In genomic region chr7:16614171-16614887, GRCm38 (mm10) we compare ENCODE assay signal across 8 mouse cellular contexts. TPM values are rescaled to one million over a fixed set of nuclear protein-coding genes. Genes with fewer than 3 reads are reported as not detected.
DNase-seq lines count a peak whose midpoint lies in the region; ATAC-seq and TF ChIP-seq lines count a peak whose summit lies in the region.

No protein-coding gene starts in this region.

- H3K27me3 ChIP-seq in kidney, adult 2 months (replicated peaks; ENCODE audit: control insufficient read depth, insufficient read depth, low read length), result no peaks in the 10 kb centered on the region
- H3K27me3 ChIP-seq in heart, embryonic 14.5 days (ENCODE audit: control insufficient read depth, insufficient read depth, low read length), result no peaks in the 10 kb centered on the region
- no peaks in the 10 kb centered on the region for H3K27me3 ChIP-seq in splenic B cell, adult 2 months (ENCODE audit: control insufficient read depth, insufficient read depth, low read length, poor library complexity, severe bottlenecking)

- peak overlapping the region; percentile 99 for H3K9ac ChIP-seq in heart, embryonic 14.5 days (ENCODE audit: low read length)

- peak; percentile 72 for DNase-seq in kidney, adult 2 months
- DNase-seq in kidney, adult 18-20 months, result no peak
- peak; percentile 71 to 82 for DNase-seq in adrenal gland, postnatal 36 days
- DNase-seq in layer of hippocampus, postnatal 10 days (ENCODE audit: low spot score in 2 of 2), result peak; percentile 73 to 84
- peak; percentile 55 for DNase-seq in mesoderm, embryonic 11.5 days (ENCODE audit: low read depth, low spot score)
- peak; percentile 47 for DNase-seq in splenic B cell, adult 2 months (ENCODE audit: low read depth, low spot score)

- ATAC-seq in heart, embryonic 14.5 days (ENCODE audit: insufficient number of reproducible peaks, insufficient read depth, low FRiP score, low read depth), result peak; percentile 58

- no peaks in the 10 kb centered on the region for H3K36me3 ChIP-seq in kidney, adult 2 months (ENCODE audit: control insufficient read depth, insufficient read depth, low read length)
- no peaks in the 10 kb centered on the region for H3K36me3 ChIP-seq in heart, embryonic 14.5 days (ENCODE audit: control insufficient read depth, insufficient read depth, low read length)
- no peaks in the 10 kb centered on the region for H3K36me3 ChIP-seq in splenic B cell, adult 2 months (ENCODE audit: control insufficient read depth, insufficient read depth, low read length, poor library complexity, severe bottlenecking)

- no peaks in the 10 kb centered on the region for H3K9me3 ChIP-seq in heart, embryonic 14.5 days (ENCODE audit: control insufficient read depth, low read length)

- WGBS in kidney, adult 2 months, result under 1% methylated on average over 68 of the region's 101 CpGs
- WGBS in heart, embryonic 14.5 days, result under 1% methylated on average over 52 of the region's 101 CpGs

- no peak for TF ChIP-seq CTCF in kidney, adult 2 months (conservative IDR thresholded peaks at IDR 0.05; ENCODE audit: insufficient read depth, insufficient read length, low read depth, low read length)
- TF ChIP-seq CTCF in embryonic fibroblast, embryonic 13.5 days (IDR thresholded peaks at IDR 0.05; ENCODE audit: borderline replicate concordance, insufficient read depth, low read length), result no peak

- H3K4me1 ChIP-seq in kidney, adult 2 months (ENCODE audit: control insufficient read depth, insufficient read depth, low read length), result peaks cover 25% of the 10 kb centered on the region
- peaks cover 8% of the 10 kb centered on the region for H3K4me1 ChIP-seq in embryonic fibroblast, embryonic 13.5 days (ENCODE audit: control insufficient read depth, insufficient read depth, low read length)
- peaks cover 29 to 53% of the 10 kb centered on the region in 2 experiments for H3K4me1 ChIP-seq in heart, embryonic 14.5 days (ENCODE audit: control insufficient read depth in 2 of 2, insufficient read depth in 2 of 2, low read length in 2 of 2)

- peak overlapping the region; percentile 85 for H3K4me3 ChIP-seq in kidney, adult 2 months (ENCODE audit: insufficient read depth, low read depth, low read length)
- H3K4me3 ChIP-seq in embryonic fibroblast, embryonic 13.5 days (ENCODE audit: insufficient read depth, low read length), result peak overlapping the region; percentile 93
- peak overlapping the region; percentile 73 to 96 for H3K4me3 ChIP-seq in heart, embryonic 14.5 days (ENCODE audit: control insufficient read depth in 1 of 2, insufficient read depth in 1 of 2, low read depth in 1 of 2, low read length in 2 of 2)

- peak overlapping the region; percentile 90 for H3K4me2 ChIP-seq in heart, embryonic 14.5 days (ENCODE audit: low read length)

- H3K27ac ChIP-seq in kidney, adult 2 months (ENCODE audit: insufficient read depth, low read depth, low read length), result peak overlapping the region; percentile 99
- peak overlapping the region; percentile 99 for H3K27ac ChIP-seq in embryonic fibroblast, embryonic 13.5 days (ENCODE audit: insufficient read depth, low read length)
- H3K27ac ChIP-seq in heart, embryonic 14.5 days (replicated peaks in 1 of 2; ENCODE audit: control insufficient read depth in 1 of 2, insufficient read depth in 1 of 2, low read depth in 2 of 2, low read length in 2 of 2), result peak overlapping the region; percentile 99 to 100

- TF ChIP-seq POLR2A in kidney, adult 2 months (IDR thresholded peaks at IDR 0.05; ENCODE audit: low read depth, low read length), result no peak
- TF ChIP-seq POLR2A in embryonic fibroblast, embryonic 13.5 days (IDR thresholded peaks at IDR 0.05; ENCODE audit: low read depth, low read length), result no peak; the same call in 1 of the 2 replicates

RNA-seq across cellular contexts. Expression of gene Arhgap35, which starts 0.5 kb away (rescaled TPM):
- 25.7 and 28.6 TPM in 2 replicates for polyA plus RNA-seq in kidney, adult 2 months (2012; rRNA removed)
- 10 to 100 TPM; 55.7 to 68.7 TPM for total RNA-seq in adrenal gland, postnatal 36 days (2021)
- polyA plus RNA-seq in embryonic fibroblast, embryonic 13.5 days (2011; ENCODE audit: insufficient read length, low read depth, missing spikeins), result 68.4 and 71.0 TPM in 2 replicates
- 16.7 and 18.0 TPM in 2 replicates for polyA plus RNA-seq in heart, embryonic 14.5 days (2014; fragmentation: Nextera tagmentation; extraction: Ambion mirVana)
- 100 to 1,000 TPM; 140 TPM for total RNA-seq in layer of hippocampus, postnatal 10 days (2021)
